Mouse (Mus musculus) small intestine, adult 2 months (tissue): ENCODE measurements around the gene Grk3. TPM values are rescaled to one million over a fixed set of nuclear protein-coding genes. Genes with fewer than 3 reads are reported as not detected.
A peak's percentile ranks its signal among the peaks of the same experiment; 100 is the strongest.

Source experiments
- H3K27ac ChIP-seq: fragments of 200-500 bp; 2 replicates; pipeline ENCODE4 v1.5.1; 2012; ENCODE audit warnings: low read depth, low read length, control low read depth, inconsistent platforms; ENCODE audit not compliant: insufficient read depth
- H3K27me3 ChIP-seq: fragments of 200-500 bp; 2 replicates; pipeline ENCODE4 v1.6.1; 2012; ENCODE audit warnings: mild to moderate bottlenecking, moderate library complexity, low read length, inconsistent platforms; ENCODE audit not compliant: control insufficient read depth, insufficient read depth
- H3K36me3 ChIP-seq: fragments of 200-500 bp; 2 replicates; pipeline ENCODE4 v1.6.1; 2012; ENCODE audit warnings: mild to moderate bottlenecking, low read length, control low read depth, inconsistent platforms; ENCODE audit not compliant: control insufficient read depth, insufficient read depth
- H3K4me1 ChIP-seq: fragments of 200-500 bp; 2 replicates; pipeline ENCODE4 v1.6.1; 2012; ENCODE audit warnings: low read length, inconsistent platforms, mixed read lengths; ENCODE audit not compliant: control insufficient read depth, insufficient read depth, insufficient read length
- H3K4me3 ChIP-seq: fragments of 200-500 bp; 2 replicates; pipeline ENCODE4 v1.5.1; 2012; ENCODE audit warnings: low read depth, mild to moderate bottlenecking, control low read depth, inconsistent platforms, low read length, moderate library complexity
- CTCF ChIP-seq: fragments of 200-500 bp; IDR thresholded peaks from 2 replicates; pipeline ENCODE4 v1.5.1; 2012; ENCODE audit warnings: low read depth, mild to moderate bottlenecking, control low read depth, inconsistent platforms, low read length, moderate library complexity, mixed read lengths; ENCODE audit not compliant: insufficient replicate concordance, insufficient read length; ENCODE audit errors: extremely low read depth
- POLR2A ChIP-seq: fragments of 200-500 bp; IDR thresholded peaks from 2 replicates; pipeline ENCODE4 v1.6.1; 2012; ENCODE audit warnings: low read depth, mild to moderate bottlenecking, control low read depth, inconsistent platforms, low read length, moderate library complexity
- WGBS: fragments of 180-500 bp; shearing (Covaris S2); methylation state at CpG from one replicate; pipeline ENCODE4 v1.1.7; 2018; 5-methylcytosine and 5-hydroxymethylcytosine counted together
- polyA plus RNA-seq: library from polyadenylated mRNA; depleted of rRNA; stranded (reverse); fragments of >200 nt; gene quantifications from 2 replicates; pipeline ENCODE4 v1.2.3, GENCODE M21; 2012

The Grk3 gene
- polyA plus RNA-seq, 1 experiment, result 4.4 TPM

DNA sequence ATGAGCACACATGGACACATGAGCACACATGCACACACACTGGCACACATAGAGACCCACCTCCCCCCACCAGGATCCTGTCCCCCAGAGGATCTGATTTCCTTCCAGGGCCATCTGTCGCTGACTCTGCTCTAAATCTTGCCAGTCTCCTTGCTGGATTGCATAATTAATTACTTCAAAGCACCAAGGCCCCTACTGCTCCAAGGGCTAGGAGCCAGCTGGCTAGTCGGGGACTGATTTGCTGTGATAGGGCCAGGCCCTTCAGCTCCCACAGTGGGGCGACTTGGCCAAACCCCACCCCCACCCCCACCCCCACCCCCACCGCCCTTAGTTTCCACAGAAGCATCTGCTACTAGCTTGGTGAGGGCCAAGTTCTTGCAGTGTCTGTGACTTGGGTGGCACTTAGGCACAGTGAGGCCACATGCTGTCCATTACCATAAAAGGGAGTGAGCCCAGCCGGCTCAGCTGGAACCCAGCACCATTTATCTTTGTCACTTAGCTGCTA lies 26.0 kb upstream of the Grk3 start:
- H3K4me1 ChIP-seq, result peaks cover 4% of the 10 kb centered on the region; the same call in 1 of the 2 replicates
- TF ChIP-seq POLR2A, result no peak
- no peak for TF ChIP-seq CTCF
- WGBS, result 24% methylated on average over 5 of the region's 5 CpGs
- no peaks in the 10 kb centered on the region for H3K27me3 ChIP-seq
- H3K27ac ChIP-seq, result no peak overlapping the region
- H3K36me3 ChIP-seq, result no peaks in the 10 kb centered on the region
- no peak overlapping the region for H3K4me3 ChIP-seq

DNA sequence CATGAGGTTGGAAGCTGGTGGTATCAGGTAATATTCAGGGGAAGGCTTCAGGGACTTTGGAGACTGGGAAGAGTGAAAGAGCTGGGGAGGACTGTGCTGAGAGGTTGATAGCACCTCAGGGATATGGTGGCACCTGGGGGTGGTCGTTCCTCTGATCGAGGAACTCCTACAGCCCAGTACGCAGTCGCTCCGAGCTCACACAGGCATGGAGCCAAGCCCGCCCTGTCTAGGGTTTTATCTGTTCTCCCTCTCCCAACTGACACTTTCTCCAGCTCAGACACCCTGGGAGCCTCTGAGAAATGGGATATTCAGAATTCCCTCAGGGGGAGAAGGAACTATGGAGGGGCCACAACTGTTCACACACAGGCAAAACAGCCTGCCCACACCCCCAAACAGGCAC lies 25.2 kb upstream of the Grk3 start:
- 31% methylated on average over 6 of the region's 6 CpGs for WGBS
- no peak for TF ChIP-seq POLR2A
- no peak for TF ChIP-seq CTCF
- no peak overlapping the region for H3K4me3 ChIP-seq
- no peaks in the 10 kb centered on the region for H3K27me3 ChIP-seq
- peaks cover 6% of the 10 kb centered on the region; the same call in 1 of the 2 replicates for H3K4me1 ChIP-seq
- no peaks in the 10 kb centered on the region for H3K36me3 ChIP-seq
- H3K27ac ChIP-seq, result no peak overlapping the region

DNA sequence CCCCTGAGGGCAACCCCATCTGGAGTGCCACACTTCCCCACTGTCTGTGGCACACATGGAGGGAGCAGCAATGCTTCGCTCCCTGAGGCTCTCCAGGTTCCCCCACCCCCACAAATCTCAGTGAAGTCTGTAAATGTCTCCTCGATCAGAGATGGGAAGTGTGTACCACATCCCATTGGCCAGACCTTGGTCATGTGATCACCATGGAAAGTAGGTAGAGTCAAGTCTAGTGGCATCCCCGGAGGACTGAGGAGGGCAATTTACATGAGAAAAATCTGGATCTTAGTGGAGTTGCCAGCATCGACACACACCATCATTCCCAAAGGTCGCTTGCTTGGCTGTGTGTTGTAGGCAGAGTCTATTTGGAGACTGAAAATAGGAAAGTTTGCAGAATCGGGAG lies 23.0 kb upstream of the Grk3 start:
- 93% methylated on average over 6 of the region's 6 CpGs for WGBS
- peaks cover 10% of the 10 kb centered on the region; the same call in 1 of the 2 replicates for H3K4me1 ChIP-seq
- TF ChIP-seq POLR2A (no peak), CTCF (no peak)
- H3K27me3 ChIP-seq, result no peaks in the 10 kb centered on the region
- no peak overlapping the region for H3K4me3 ChIP-seq
- H3K36me3 ChIP-seq, result no peaks in the 10 kb centered on the region
- no peak overlapping the region for H3K27ac ChIP-seq

DNA sequence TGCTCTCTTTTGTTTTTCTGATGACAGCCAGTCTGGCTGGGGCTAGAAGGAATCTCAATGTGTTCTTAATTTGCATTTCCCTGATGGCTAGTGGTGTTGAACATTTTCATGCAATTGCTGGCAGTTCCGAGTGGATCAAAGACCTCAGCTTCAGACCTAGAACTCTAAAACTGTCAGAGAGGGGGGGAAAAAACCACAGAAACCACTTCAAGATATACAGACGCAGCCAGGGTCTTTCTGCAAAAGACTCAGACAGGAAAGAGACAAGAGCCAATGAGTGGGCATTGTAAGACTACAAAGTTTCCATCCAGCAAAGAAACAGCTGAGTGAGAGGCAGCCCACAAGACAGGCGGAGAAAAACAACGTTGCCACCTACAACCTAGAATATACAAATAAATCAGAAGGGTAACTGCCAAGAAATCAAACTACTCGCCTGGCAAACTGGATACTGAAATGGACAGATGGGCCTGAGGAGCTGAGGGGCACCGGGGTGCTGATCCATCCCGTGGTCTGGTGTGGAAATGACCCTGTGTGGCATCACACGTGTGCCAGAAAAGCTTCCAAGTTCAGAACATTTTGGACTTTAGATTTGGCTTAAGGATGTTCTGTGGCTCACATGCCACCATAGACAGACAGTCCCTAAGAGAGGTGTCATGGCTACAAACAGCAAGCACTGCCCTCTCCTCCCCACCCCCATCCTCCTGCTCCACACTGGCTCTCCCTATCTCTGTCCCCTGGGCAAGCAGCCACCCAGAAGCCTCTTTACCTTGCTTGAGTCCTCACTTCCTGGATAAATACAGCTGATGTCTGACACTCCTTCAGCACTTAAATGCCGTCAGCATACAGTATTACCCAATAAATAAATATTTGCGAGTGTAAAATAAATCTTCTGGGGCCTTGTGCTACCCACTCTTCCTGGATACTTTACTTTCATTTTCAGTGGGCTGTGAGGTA lies 19.8 kb upstream of the Grk3 start:
- H3K36me3 ChIP-seq, result no peaks in the 10 kb centered on the region
- TF ChIP-seq POLR2A (no peak), CTCF (no peak)
- H3K27ac ChIP-seq, result peak overlapping the region; percentile 64
- no peak overlapping the region for H3K4me3 ChIP-seq
- 34% methylated on average over 10 of the region's 10 CpGs for WGBS
- H3K4me1 ChIP-seq, result peaks cover 5% of the 10 kb centered on the region; the same call in 1 of the 2 replicates
- no peaks in the 10 kb centered on the region for H3K27me3 ChIP-seq

DNA sequence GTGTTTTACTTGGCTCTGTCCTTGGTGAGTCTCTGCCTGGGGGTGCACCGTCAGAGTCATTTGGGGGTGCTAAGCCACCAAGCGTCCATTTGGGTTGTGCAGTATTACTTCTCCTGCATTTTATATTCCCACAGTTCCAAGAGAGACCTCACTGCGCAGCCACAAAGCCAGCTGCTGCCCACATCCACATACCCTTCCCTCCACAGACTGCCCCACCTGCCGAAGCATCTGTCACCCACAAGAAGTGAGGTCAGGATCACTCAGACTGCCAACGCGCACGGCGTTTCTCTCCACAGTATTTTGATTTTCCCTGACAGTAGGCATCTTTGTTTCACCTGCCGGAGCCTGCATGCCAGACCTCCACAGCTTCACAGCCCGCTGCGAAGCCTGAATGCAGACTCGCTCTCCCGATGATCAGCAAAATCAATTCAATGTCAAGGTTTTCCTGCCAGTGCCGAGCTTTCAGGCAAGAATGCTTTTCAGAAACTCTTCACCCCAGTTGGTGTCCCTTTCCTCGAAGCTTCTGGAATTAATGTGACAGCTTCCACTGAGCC lies 15.7 kb upstream of the Grk3 start:
- Histone ChIP-seq H3K36me3 (no peaks in the 10 kb centered on the region), H3K4me3 (no peak overlapping the region), H3K27ac (no peak overlapping the region), H3K4me1 (peaks cover 5% of the 10 kb centered on the region; the same call in 1 of the 2 replicates), H3K27me3 (no peaks in the 10 kb centered on the region)
- TF ChIP-seq CTCF, result no peak
- no peak for TF ChIP-seq POLR2A
- WGBS, result 82% methylated on average over 15 of the region's 15 CpGs

DNA sequence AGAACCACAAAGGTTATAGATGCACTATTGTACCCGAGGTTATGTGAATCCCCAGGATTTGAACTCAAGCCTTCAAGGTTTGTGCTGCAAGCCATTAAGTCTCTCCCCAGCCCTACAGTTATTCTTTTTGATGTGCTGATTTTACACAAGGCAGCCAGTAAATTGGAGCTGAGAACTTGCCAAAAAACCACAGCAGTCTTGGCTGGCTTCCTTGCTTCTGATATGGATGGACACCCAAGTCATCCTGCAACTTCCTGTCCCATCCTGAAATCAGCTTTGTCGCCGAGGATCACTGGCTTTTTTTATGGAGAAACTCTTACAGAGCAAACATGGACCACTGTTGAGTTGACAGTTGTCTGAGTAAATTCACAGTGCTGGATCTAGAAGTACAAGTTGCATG lies 14.5 kb upstream of the Grk3 start:
- H3K36me3 ChIP-seq, result no peaks in the 10 kb centered on the region
- no peaks in the 10 kb centered on the region for H3K27me3 ChIP-seq
- 47% methylated on average over 3 of the region's 3 CpGs for WGBS
- TF ChIP-seq POLR2A, result no peak
- TF ChIP-seq CTCF, result no peak
- no peak overlapping the region for H3K4me3 ChIP-seq
- H3K4me1 ChIP-seq, result no peaks in the 10 kb centered on the region
- no peak overlapping the region for H3K27ac ChIP-seq

DNA sequence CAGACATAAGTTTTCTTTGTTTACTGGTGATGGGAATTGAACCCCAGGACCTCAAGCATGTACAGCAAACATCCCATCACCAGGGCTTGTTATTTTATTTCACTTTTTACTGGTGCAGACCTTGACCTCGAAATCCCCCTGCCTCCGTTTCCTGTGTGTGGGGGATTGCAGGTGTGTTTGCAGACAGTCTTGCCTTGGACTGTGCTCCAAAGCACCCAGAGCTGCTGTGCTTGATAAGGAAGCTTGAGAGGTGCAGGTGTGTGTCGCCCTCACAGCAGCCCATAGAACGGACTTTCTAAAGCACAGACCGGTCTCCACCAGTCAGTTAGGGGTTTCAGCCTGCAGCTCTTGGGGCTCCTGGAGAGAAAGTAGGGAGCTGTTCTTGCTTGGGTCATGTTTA lies 11.1 kb upstream of the Grk3 start:
- peaks cover 12% of the 10 kb centered on the region for H3K4me1 ChIP-seq
- no peak overlapping the region for H3K27ac ChIP-seq
- WGBS, result 23% methylated on average over 5 of the region's 5 CpGs
- H3K27me3 ChIP-seq, result no peaks in the 10 kb centered on the region
- no peak for TF ChIP-seq CTCF
- no peak for TF ChIP-seq POLR2A
- H3K4me3 ChIP-seq, result no peak overlapping the region
- no peaks in the 10 kb centered on the region for H3K36me3 ChIP-seq
